Comparison of ENCODE assay signal across 8 mouse cellular contexts in the genomic region with DNA sequence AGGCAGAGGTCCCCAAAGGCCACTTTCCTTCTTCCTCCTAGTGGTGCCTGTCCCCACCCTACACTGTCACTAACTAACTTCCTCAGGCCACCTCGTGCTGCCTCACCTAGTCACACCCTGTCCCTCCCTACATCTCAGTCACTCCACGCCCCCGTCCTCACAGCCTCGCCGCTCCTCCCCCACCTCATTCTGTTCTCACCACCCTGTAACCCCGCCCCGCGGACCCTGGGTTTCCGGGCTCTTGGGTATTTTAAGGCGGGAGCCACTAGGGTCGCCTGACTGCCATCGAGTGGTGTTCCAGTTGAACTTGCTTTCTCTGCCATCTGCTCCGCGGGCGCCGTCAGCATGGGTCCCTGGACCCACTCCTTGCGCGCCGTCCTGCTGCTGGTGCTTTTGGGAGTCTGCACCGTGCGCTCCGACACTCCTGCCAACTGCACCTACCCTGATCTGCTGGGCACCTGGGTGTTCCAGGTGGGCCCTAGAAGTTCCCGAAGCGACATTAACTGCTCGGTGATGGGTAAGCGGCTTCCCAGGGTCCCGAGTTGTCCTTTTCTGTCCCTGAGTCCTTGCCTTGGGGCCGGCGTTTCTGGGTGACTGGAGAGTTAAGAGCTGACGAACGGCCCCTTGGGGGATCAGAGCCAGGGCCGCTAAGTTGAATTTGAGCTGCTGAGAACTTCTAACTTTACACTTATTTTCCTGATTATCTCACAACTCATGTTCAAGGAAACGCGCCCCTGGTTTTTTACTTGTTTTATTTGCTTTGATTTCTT. TPM values are rescaled to one million over a fixed set of nuclear protein-coding genes. Genes with fewer than 3 reads are reported as not detected.
DNase-seq lines count a peak whose midpoint lies in the region; ATAC-seq and TF ChIP-seq lines count a peak whose summit lies in the region.

Ctsc (plus strand) TSS at position 228 of the 770 bp plus-strand sequence.

- TF ChIP-seq POLR2A in MEL (IDR thresholded peaks at IDR 0.05; ENCODE audit: control insufficient read depth in 1 of 2, insufficient read depth in 1 of 2, low read depth in 1 of 2, low read length in 2 of 2, poor library complexity in 1 of 2) = peak; percentile 89 to 93

- TF ChIP-seq RAD21 in MEL (IDR thresholded peaks at IDR 0.05; ENCODE audit: low read depth, low read length) = no peak

- TF ChIP-seq EP300 in MEL (IDR thresholded peaks at IDR 0.05; ENCODE audit: low read depth in 1 of 2, low read length in 2 of 2) = peak in 1 of 2 experiments; percentile 52; a peak in 2 of 4 replicates
- TF ChIP-seq EP300 in lung, postnatal 0 days (IDR thresholded peaks at IDR 0.05) = 0 out of 2 replicates have a peak, but pooled peaks have one; percentile 8

- peak in 1 of 3 experiments; percentile 14; a peak in 2 of 6 replicates for TF ChIP-seq CTCF in MEL (IDR thresholded peaks at IDR 0.05 in 2 of 3, conservative IDR thresholded peaks at IDR 0.05 in 1 of 3; ENCODE audit: control insufficient read depth in 1 of 3, insufficient read depth in 1 of 3, low read depth in 2 of 3, low read length in 3 of 3, poor library complexity in 1 of 3, severe bottlenecking in 1 of 3)
- peak; percentile 47 for TF ChIP-seq CTCF in lung, postnatal 0 days (IDR thresholded peaks at IDR 0.05)

- H3K79me2 ChIP-seq in MEL (ENCODE audit: control insufficient read depth, insufficient read depth, low read length, poor library complexity) = peaks cover 8% of the 10 kb centered on the region

- peak within 1 kb of the TSS; percentile 71 for H3K4me2 ChIP-seq in hindbrain, embryonic 11.5 days (replicated peaks; ENCODE audit: low read depth, low read length)
- peak within 1 kb of the TSS; percentile 91 for H3K4me2 ChIP-seq in lung, postnatal 0 days (replicated peaks; ENCODE audit: low read depth, low read length)

- peak within 1 kb of the TSS; percentile 82 to 85 for H3K4me3 ChIP-seq in MEL (ENCODE audit: control insufficient read depth in 1 of 2, insufficient read depth in 1 of 2, low read depth in 2 of 2, low read length in 2 of 2)
- peak within 1 kb of the TSS; percentile 39 for H3K4me3 ChIP-seq in hindbrain, embryonic 11.5 days (ENCODE audit: low read depth, low read length)
- H3K4me3 ChIP-seq in lung, postnatal 0 days (ENCODE audit: low read depth, low read length) = peak within 1 kb of the TSS; percentile 70

- peaks cover 0 to 8% of the 10 kb centered on the region in 2 experiments; a peak in 3 of 4 replicates for H3K4me1 ChIP-seq in MEL (ENCODE audit: control insufficient read depth in 1 of 2, insufficient read depth in 2 of 2, low read length in 2 of 2)
- H3K4me1 ChIP-seq in hindbrain, embryonic 11.5 days (replicated peaks; ENCODE audit: control insufficient read depth, insufficient read depth, low read length) = no peaks in the 10 kb centered on the region
- no peaks in the 10 kb centered on the region; the same call in 1 of the 2 replicates for H3K4me1 ChIP-seq in lung, postnatal 0 days (ENCODE audit: insufficient read depth, low read depth, low read length)

- peak within 1 kb of the TSS; percentile 87 for H3K27ac ChIP-seq in MEL (ENCODE audit: control insufficient read depth, low read depth, low read length)
- no peak within 1 kb of the TSS for H3K27ac ChIP-seq in hindbrain, embryonic 11.5 days (ENCODE audit: low read depth, low read length)
- H3K27ac ChIP-seq in lung, postnatal 0 days (ENCODE audit: low read length) = peak within 1 kb of the TSS; percentile 81

- H3K9me3 ChIP-seq in MEL (replicated peaks; ENCODE audit: insufficient read depth, low read length) = no peaks in the 10 kb centered on the region
- H3K9me3 ChIP-seq in hindbrain, embryonic 11.5 days (ENCODE audit: control insufficient read depth, low read length) = no peaks in the 10 kb centered on the region
- H3K9me3 ChIP-seq in lung, postnatal 0 days (ENCODE audit: low read length) = no peaks in the 10 kb centered on the region

- no peaks in the 10 kb centered on the region for H3K27me3 ChIP-seq in MEL (ENCODE audit: control insufficient read depth in 1 of 2, insufficient read depth in 2 of 2, low read length in 2 of 2)
- H3K27me3 ChIP-seq in hindbrain, embryonic 11.5 days (ENCODE audit: control insufficient read depth, insufficient read depth, low read length) = no peaks in the 10 kb centered on the region
- H3K27me3 ChIP-seq in lung, postnatal 0 days (replicated peaks; ENCODE audit: insufficient read depth, low read length) = no peaks in the 10 kb centered on the region

- ATAC-seq in hindbrain, embryonic 11.5 days (ENCODE audit: low FRiP score) = peak; percentile 93
- ATAC-seq in lung, postnatal 0 days = peak; percentile 96

- peak within 1 kb of the TSS; percentile 80 for H3K9ac ChIP-seq in MEL (ENCODE audit: control insufficient read depth, low read depth, low read length, poor library complexity, severe bottlenecking)
- peak within 1 kb of the TSS; percentile 51 for H3K9ac ChIP-seq in hindbrain, embryonic 11.5 days (ENCODE audit: low read depth, low read length)
- H3K9ac ChIP-seq in lung, postnatal 0 days (replicated peaks; ENCODE audit: low read depth) = peak within 1 kb of the TSS; percentile 80

- peaks cover 2 to 23% of the 10 kb centered on the region in 2 experiments for H3K36me3 ChIP-seq in MEL (ENCODE audit: control insufficient read depth in 1 of 2, insufficient read depth in 2 of 2, low read length in 2 of 2)
- H3K36me3 ChIP-seq in hindbrain, embryonic 11.5 days (ENCODE audit: control insufficient read depth, insufficient read depth, low read length) = no peaks in the 10 kb centered on the region
- H3K36me3 ChIP-seq in lung, postnatal 0 days (ENCODE audit: insufficient read depth, low read length) = 0 out of 2 replicates have a peak, but pooled peaks cover 4% of the 10 kb centered on the region

- peak; percentile 98 for DNase-seq in MEL (ENCODE audit: low read depth, low spot score)
- peak; percentile 56 to 71 for DNase-seq in cerebellum, postnatal 10 days
- peak; percentile 62 to 65 for DNase-seq in frontal cortex, postnatal 10 days (ENCODE audit: low spot score in 2 of 2)
- DNase-seq in hindbrain, embryonic 11.5 days (ENCODE audit: low spot score) = peak; percentile 78
- DNase-seq in layer of hippocampus, postnatal 10 days (ENCODE audit: low spot score in 2 of 2) = peak; percentile 62 to 71
- peak; percentile 95 for DNase-seq in lung, postnatal 0 days (ENCODE audit: low spot score)
- peak; percentile 50 for DNase-seq in ovary, postnatal 10 days (ENCODE audit: low spot score)
- peak; percentile 92 to 93 for DNase-seq in thymus, postnatal 10 days (ENCODE audit: low spot score in 2 of 2)

- WGBS in hindbrain, embryonic 11.5 days = 4% methylated on average over 34 of the region's 34 CpGs
- 1% methylated on average over 34 of the region's 34 CpGs for WGBS in lung, postnatal 0 days

TF ChIP-seq in MEL, 35 proteins besides CTCF, POLR2A, EP300 and RAD21 (continues in another document):
- TF ChIP-seq KAT2A (conservative IDR thresholded peaks at IDR 0.05; ENCODE audit: low read depth, low read length) = peak; percentile 28; the same call in 1 of the 2 replicates
- TF ChIP-seq MAZ (IDR thresholded peaks at IDR 0.05; ENCODE audit: low read depth, low read length) = peak; percentile 78; the same call in 1 of the 2 replicates
- TF ChIP-seq HCFC1 (IDR thresholded peaks at IDR 0.05; ENCODE audit: low read depth, low read length) = peak; percentile 55; the same call in 1 of the 2 replicates
- TF ChIP-seq SMC3 (IDR thresholded peaks at IDR 0.05; ENCODE audit: low read depth, low read length) = 0 out of 2 replicates have a peak, but pooled peaks have one; percentile 13
- 0 out of 2 replicates have a peak, but pooled peaks have one; percentile 1 for TF ChIP-seq ZC3H11A (IDR thresholded peaks at IDR 0.05; ENCODE audit: low read depth, low read length)
- peak; percentile 58 for TF ChIP-seq TCF12 (IDR thresholded peaks at IDR 0.05; ENCODE audit: low read depth, low read length)
- peak; percentile 58 for TF ChIP-seq USF1 (IDR thresholded peaks at IDR 0.05; ENCODE audit: low read depth, low read length)
- peak; percentile 40; the same call in 1 of the 2 replicates for TF ChIP-seq CHD2 (IDR thresholded peaks at IDR 0.05; ENCODE audit: low read length)
- peak; percentile 97 for TF ChIP-seq TBP (IDR thresholded peaks at IDR 0.05; ENCODE audit: low read depth, low read length)
- peak; percentile 72; the same call in 1 of the 2 replicates for TF ChIP-seq ETS1 (IDR thresholded peaks at IDR 0.05; ENCODE audit: low read depth, low read length)
- TF ChIP-seq JUND (IDR thresholded peaks at IDR 0.05; ENCODE audit: low read depth, low read length) = no peak
- TF ChIP-seq MAX (IDR thresholded peaks at IDR 0.05; ENCODE audit: low read length) = peak; percentile 89
- TF ChIP-seq MYC (IDR thresholded peaks at IDR 0.05; ENCODE audit: low read depth, low read length) = peak; percentile 85; the same call in 1 of the 2 replicates
- no peak for TF ChIP-seq GABPA (IDR thresholded peaks at IDR 0.05; ENCODE audit: low read depth, low read length)
- peak; percentile 52; the same call in 1 of the 2 replicates for TF ChIP-seq BHLHE40 (IDR thresholded peaks at IDR 0.05; ENCODE audit: borderline replicate concordance, low read depth, low read length)
- no peak for TF ChIP-seq MEF2A (IDR thresholded peaks at IDR 0.05; ENCODE audit: extremely low read depth, insufficient replicate concordance, low read depth, low read length, poor library complexity, severe bottlenecking)
- TF ChIP-seq MYB (IDR thresholded peaks at IDR 0.05; ENCODE audit: low read depth, low read length) = no peak; the same call in 1 of the 2 replicates
- no peak for TF ChIP-seq ZKSCAN1 (IDR thresholded peaks at IDR 0.05; ENCODE audit: low read depth, low read length)
- peak; percentile 6; the same call in 1 of the 2 replicates for TF ChIP-seq RCOR1 (IDR thresholded peaks at IDR 0.05; ENCODE audit: low read depth, low read length)
- TF ChIP-seq MXI1 (IDR thresholded peaks at IDR 0.05; ENCODE audit: low read depth, low read length) = peak; percentile 84
- peak; percentile 95; the same call in 1 of the 2 replicates for TF ChIP-seq POLR2AphosphoS5 (IDR thresholded peaks at IDR 0.05; ENCODE audit: borderline replicate concordance, low read depth, low read length)
- TF ChIP-seq UBTF (IDR thresholded peaks at IDR 0.05; ENCODE audit: borderline replicate concordance, insufficient read depth, low read depth, low read length) = 0 out of 2 replicates have a peak, but pooled peaks have one; percentile 81
- peak; percentile 82; the same call in 1 of the 2 replicates for TF ChIP-seq POLR2AphosphoS2 (IDR thresholded peaks at IDR 0.05; ENCODE audit: low read length)

RNA-seq across cellular contexts. Expression of gene Ctsc, which starts in this region (rescaled TPM):
- total RNA-seq in MEL (2012; rRNA removed) = 50.7 and 59.1 TPM in 2 replicates
- 10 to 100 TPM in 1 of 2 experiments, not detected in 1; 51.4 TPM for polyA plus RNA-seq in MEL (2012; ENCODE audit: insufficient read depth in 1 of 2, insufficient read length in 2 of 2, low read depth in 1 of 2, low replicate concordance in 2 of 2, missing spikeins in 1 of 2)
- polyA plus RNA-seq in hindbrain, embryonic 11.5 days (2014; fragmentation: Nextera tagmentation; extraction: Ambion mirVana) = 21.5 and 23.3 TPM in 2 replicates
- total RNA-seq in layer of hippocampus, postnatal 10 days (2021) = 10 to 100 TPM; 14.9 to 21.8 TPM
- 303 and 368 TPM in 2 replicates for polyA plus RNA-seq in lung, postnatal 0 days (2015; fragmentation: Nextera tagmentation; extraction: Ambion mirVana)
